ENCODE assay signal across 11 mouse cellular contexts in genomic region chr4:54338556-54338955, GRCm38 (mm10).
A peak's percentile ranks its signal among the peaks of the same experiment; 100 is the strongest.
DNase-seq lines count a peak whose midpoint lies in the region.
"Had no signal": no experiment of that assay in that cellular context is flagged by ENCODE, and none has a peak within 500 bp of the region (broad histone marks: within the 10 kb centered on the region; RNA-seq: fewer than 3 reads in every experiment).

No protein-coding gene starts in this region.

- peak; percentile 50 for DNase-seq in gastrocnemius, postnatal 10 days
- no peak for DNase-seq in gastrocnemius, adult 18-20 months (ENCODE audit: low spot score)
- DNase-seq in layer of hippocampus, adult 8-10 months (ENCODE audit: low spot score in 2 of 2), result peak; percentile 22 to 24
- DNase-seq in layer of hippocampus, postnatal 36 days, result no peak
- peak; percentile 44 for DNase-seq in NIH3T3 (ENCODE audit: low read depth)
- peak; percentile 64 for DNase-seq in kidney, postnatal 10 days
- no peak for DNase-seq in urinary bladder, adult 2 months (ENCODE audit: low spot score)
- DNase-seq in embryo, embryonic 11 days, result no peak
- DNase-seq: liver, embryonic 13.5 days; midbrain, embryonic 14.5 days; thymus, adult 18-20 months had no signal

Comparison
In these comparisons a context has a peak if more than half of its experiments do, and no peak if none do; other contexts are left out.
1. DNase-seq: peak in gastrocnemius, postnatal 10 days (single experiment), layer of hippocampus, adult 8-10 months (2 of 2), NIH3T3 (single experiment) and kidney, postnatal 10 days (single experiment); none in gastrocnemius, adult 18-20 months (single experiment), layer of hippocampus, postnatal 36 days (0 of 2), urinary bladder, adult 2 months (single experiment) and embryo, embryonic 11 days (single experiment).